Mouse (Mus musculus) mammary gland, adult 2 months (tissue): ENCODE results near the gene Gm5725. TPM values are rescaled to one million over a fixed set of nuclear protein-coding genes. Genes with fewer than 3 reads are reported as not detected.

Experiments
- polyA plus RNA-seq: library from polyadenylated mRNA; depleted of rRNA; stranded (reverse); fragments of >200 nt; gene quantifications from 2 replicates; pipeline ENCODE4 v1.2.3, GENCODE M21; 2012; ENCODE audit warnings: low replicate concordance; rRNA removed

Gene Gm5725
- not detected in 2 replicates for polyA plus RNA-seq

DNA sequence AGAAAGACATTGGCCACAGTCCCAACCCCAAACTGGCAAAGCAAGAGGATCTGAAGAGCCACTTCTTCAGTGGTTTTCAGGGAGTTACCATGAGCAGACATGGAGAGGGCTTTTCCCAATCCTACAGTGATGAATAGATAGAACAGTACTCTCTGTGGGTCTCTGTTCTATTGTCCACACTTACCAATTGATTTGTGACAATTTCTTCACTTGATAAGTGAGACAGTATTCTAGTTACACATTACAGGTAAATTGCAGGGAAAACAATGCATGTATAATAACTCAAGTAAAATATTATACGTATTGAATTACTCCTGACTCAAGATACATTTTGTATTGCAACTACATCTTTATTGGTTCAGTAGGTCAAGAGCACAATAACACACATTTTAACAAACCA is at the start of gene Gm5725:
Gene Gm5725, minus strand, starts transcription at position 101 of the 400 bp plus-strand sequence.

GRCm38 (mm10) chr7:21832051-21832450 is 12.0 kb downstream of the Gm5725 start, which contains the start of gene Vmn1r135:
Gene Vmn1r135 (plus strand): TSS chr7:21832351.

GRCm38 (mm10) chr7:21796628-21797027 is 47.4 kb downstream of the Gm5725 start, which contains the start of gene Gm4177:
Gene Gm4177 (minus strand): TSS chr7:21796728.

Other genes with a start within 250 kb of the Gm5725 start
- not detected in 2 replicates for gene Vmn1r132, start 230.2 kb downstream of the Gm5725 start, polyA plus RNA-seq
- not detected in 2 replicates for gene Gm4175, start 82.8 kb downstream of the Gm5725 start, polyA plus RNA-seq
- not detected in 2 replicates for gene Gm4177, start 47.5 kb downstream of the Gm5725 start, polyA plus RNA-seq
- gene Vmn1r135, start 11.9 kb downstream of the Gm5725 start, polyA plus RNA-seq: not detected in 2 replicates
- not detected in 2 replicates for gene Gm5891, start 77.0 kb upstream of the Gm5725 start, polyA plus RNA-seq
- gene Vmn1r137, start 150.3 kb upstream of the Gm5725 start, polyA plus RNA-seq: not detected in 2 replicates
- not detected in 2 replicates for gene Vmn1r138, start 184.6 kb upstream of the Gm5725 start, polyA plus RNA-seq
- gene Gm6176, start 212.0 kb upstream of the Gm5725 start, polyA plus RNA-seq: not detected in 2 replicates
- not detected in 2 replicates for gene Vmn1r139, start 224.8 kb upstream of the Gm5725 start, polyA plus RNA-seq